Mouse (Mus musculus): ENCODE measurements around the gene Igf1r. TPM values are rescaled to one million over a fixed set of nuclear protein-coding genes. Genes with fewer than 3 reads are reported as not detected.

The Igf1r gene
- polyA plus RNA-seq, 1 experiment from 2014 or later: 19.7 TPM

GRCm38 (mm10) chr7:68023882-68024281 is 71.3 kb downstream of the Igf1r start:
- Histone ChIP-seq H3K36me3 (ENCODE audit: insufficient read depth) (peaks cover 10% of the 10 kb centered on the region; the same call in 1 of the 2 replicates), H3K9me3 (ENCODE audit: low read depth, low read length) (no peaks in the 10 kb centered on the region), H3K27ac (ENCODE audit: low read depth) (no peak overlapping the region), H3K27me3 (ENCODE audit: insufficient read depth, low read length) (no peaks in the 10 kb centered on the region), H3K4me2 (no peak overlapping the region), H3K4me1 (ENCODE audit: insufficient read depth) (peaks cover 10% of the 10 kb centered on the region; the same call in 1 of the 2 replicates), H3K9ac (no peak overlapping the region), H3K4me3 (ENCODE audit: low read depth, low read length) (no peak overlapping the region)
- no peak for ATAC-seq (ENCODE audit: insufficient read depth)
- 82% methylated on average over 4 of the region's 4 CpGs for WGBS
- TF ChIP-seq CTCF (IDR thresholded peaks at IDR 0.05; ENCODE audit: low read depth): no peak
- DNase-seq: no peak

GRCm38 (mm10) chr7:68024625-68025024 is 72.0 kb downstream of the Igf1r start:
- no peak overlapping the region for H3K27ac ChIP-seq (ENCODE audit: low read depth)
- no peaks in the 10 kb centered on the region for H3K27me3 ChIP-seq (ENCODE audit: insufficient read depth, low read length)
- H3K4me1 ChIP-seq (ENCODE audit: insufficient read depth): peaks cover 10% of the 10 kb centered on the region; the same call in 1 of the 2 replicates
- H3K36me3 ChIP-seq (ENCODE audit: insufficient read depth): peaks cover 10% of the 10 kb centered on the region; the same call in 1 of the 2 replicates
- no peak overlapping the region for H3K4me2 ChIP-seq
- no peak overlapping the region for H3K4me3 ChIP-seq (ENCODE audit: low read depth, low read length)
- H3K9ac ChIP-seq: no peak overlapping the region
- ATAC-seq (ENCODE audit: insufficient read depth) (no peak), DNase-seq (no peak)
- no peak for TF ChIP-seq CTCF (IDR thresholded peaks at IDR 0.05; ENCODE audit: low read depth)
- H3K9me3 ChIP-seq (ENCODE audit: low read depth, low read length): no peaks in the 10 kb centered on the region
- WGBS: 75% methylated on average over 4 of the region's 4 CpGs

- Histone ChIP-seq H3K4me1 (ENCODE audit: insufficient read depth) (peaks cover 10% of the 10 kb centered on the region; the same call in 1 of the 2 replicates), H3K27me3 (ENCODE audit: insufficient read depth, low read length) (no peaks in the 10 kb centered on the region), H3K4me2 (no peak overlapping the region), H3K4me3 (ENCODE audit: low read depth, low read length) (no peak overlapping the region), H3K9me3 (ENCODE audit: low read depth, low read length) (no peaks in the 10 kb centered on the region), H3K27ac (ENCODE audit: low read depth) (no peak overlapping the region), H3K36me3 (ENCODE audit: insufficient read depth) (peaks cover 5% of the 10 kb centered on the region; the same call in 1 of the 2 replicates), H3K9ac (no peak overlapping the region)
- no peak for ATAC-seq (ENCODE audit: insufficient read depth)
- TF ChIP-seq CTCF (IDR thresholded peaks at IDR 0.05; ENCODE audit: low read depth): no peak
- 65% methylated on average over 3 of the region's 3 CpGs for WGBS
- DNase-seq: no peak
These were observed 72.8 kb downstream of the Igf1r start for GRCm38 (mm10) chr7:68025396-68025795.

GRCm38 (mm10) chr7:68026076-68026475 is 73.4 kb downstream of the Igf1r start:
- ATAC-seq (ENCODE audit: insufficient read depth) (no peak), DNase-seq (no peak)
- Histone ChIP-seq H3K27me3 (ENCODE audit: insufficient read depth, low read length) (no peaks in the 10 kb centered on the region), H3K9ac (no peak overlapping the region), H3K4me1 (ENCODE audit: insufficient read depth) (peaks cover 10% of the 10 kb centered on the region; the same call in 1 of the 2 replicates), H3K9me3 (ENCODE audit: low read depth, low read length) (no peaks in the 10 kb centered on the region), H3K27ac (ENCODE audit: low read depth) (no peak overlapping the region), H3K36me3 (ENCODE audit: insufficient read depth) (peaks cover 5% of the 10 kb centered on the region; the same call in 1 of the 2 replicates), H3K4me3 (ENCODE audit: low read depth, low read length) (no peak overlapping the region), H3K4me2 (no peak overlapping the region)
- WGBS: 72% methylated on average over 9 of the region's 9 CpGs
- no peak for TF ChIP-seq CTCF (IDR thresholded peaks at IDR 0.05; ENCODE audit: low read depth)

- Histone ChIP-seq H3K27me3 (ENCODE audit: insufficient read depth, low read length) (no peaks in the 10 kb centered on the region), H3K27ac (ENCODE audit: low read depth) (no peak overlapping the region), H3K9me3 (ENCODE audit: low read depth, low read length) (no peaks in the 10 kb centered on the region), H3K9ac (no peak overlapping the region), H3K4me1 (ENCODE audit: insufficient read depth) (no peaks in the 10 kb centered on the region; the same call in 1 of the 2 replicates), H3K36me3 (ENCODE audit: insufficient read depth) (peaks cover 5% of the 10 kb centered on the region; the same call in 1 of the 2 replicates), H3K4me2 (no peak overlapping the region), H3K4me3 (ENCODE audit: low read depth, low read length) (no peak overlapping the region)
- WGBS: 41% methylated on average over 4 of the region's 4 CpGs
- no peak for TF ChIP-seq CTCF (IDR thresholded peaks at IDR 0.05; ENCODE audit: low read depth)
- DNase-seq: no peak
- no peak for ATAC-seq (ENCODE audit: insufficient read depth)
These were observed 75.5 kb downstream of the Igf1r start for GRCm38 (mm10) chr7:68028167-68028566.

GRCm38 (mm10) chr7:68030846-68031245 is 78.2 kb downstream of the Igf1r start:
- DNase-seq (peak; percentile 44), ATAC-seq (ENCODE audit: insufficient read depth) (no peak)
- no peaks in the 10 kb centered on the region; the same call in 1 of the 2 replicates for H3K4me1 ChIP-seq (ENCODE audit: insufficient read depth)
- H3K4me3 ChIP-seq (ENCODE audit: low read depth, low read length): no peak overlapping the region
- H3K4me2 ChIP-seq: no peak overlapping the region
- no peaks in the 10 kb centered on the region for H3K36me3 ChIP-seq (ENCODE audit: insufficient read depth)
- no peak overlapping the region for H3K27ac ChIP-seq (ENCODE audit: low read depth)
- TF ChIP-seq CTCF (IDR thresholded peaks at IDR 0.05; ENCODE audit: low read depth): no peak
- 35% methylated on average over 9 of the region's 9 CpGs for WGBS
- H3K9me3 ChIP-seq (ENCODE audit: low read depth, low read length): no peaks in the 10 kb centered on the region
- no peak overlapping the region for H3K9ac ChIP-seq
- H3K27me3 ChIP-seq (ENCODE audit: insufficient read depth, low read length): no peaks in the 10 kb centered on the region

- Histone ChIP-seq H3K9me3 (ENCODE audit: low read depth, low read length) (no peaks in the 10 kb centered on the region), H3K27me3 (ENCODE audit: insufficient read depth, low read length) (no peaks in the 10 kb centered on the region), H3K4me2 (no peak overlapping the region), H3K4me3 (ENCODE audit: low read depth, low read length) (no peak overlapping the region), H3K27ac (ENCODE audit: low read depth) (no peak overlapping the region), H3K9ac (no peak overlapping the region), H3K36me3 (ENCODE audit: insufficient read depth) (no peaks in the 10 kb centered on the region), H3K4me1 (ENCODE audit: insufficient read depth) (no peaks in the 10 kb centered on the region)
- ATAC-seq (ENCODE audit: insufficient read depth): no peak
- WGBS: 63% methylated on average over 4 of the region's 4 CpGs
- TF ChIP-seq CTCF (IDR thresholded peaks at IDR 0.05; ENCODE audit: low read depth): no peak
- no peak for DNase-seq
These were observed 83.9 kb downstream of the Igf1r start for GRCm38 (mm10) chr7:68036527-68036926.
